Mouse (Mus musculus) adipose tissue, adult 10 weeks (tissue): ENCODE results near the gene Serpinb13. TPM values are rescaled to one million over a fixed set of nuclear protein-coding genes. Genes with fewer than 3 reads are reported as not detected.

ENCODE experiments used
- polyA plus RNA-seq: library from polyadenylated mRNA; stranded (reverse); fragments of 350-450 nt; fragmentation: Illumina TruSeq; extraction: RNeasy Lipid Tissue Mini Kit (QIAGEN cat#74804); gene quantifications from one replicate; pipeline ENCODE4 v1.2.3, GENCODE M21; 2014; ENCODE audit warnings: low read depth, low replicate concordance

The Serpinb13 gene
- polyA plus RNA-seq: not detected

DNA sequence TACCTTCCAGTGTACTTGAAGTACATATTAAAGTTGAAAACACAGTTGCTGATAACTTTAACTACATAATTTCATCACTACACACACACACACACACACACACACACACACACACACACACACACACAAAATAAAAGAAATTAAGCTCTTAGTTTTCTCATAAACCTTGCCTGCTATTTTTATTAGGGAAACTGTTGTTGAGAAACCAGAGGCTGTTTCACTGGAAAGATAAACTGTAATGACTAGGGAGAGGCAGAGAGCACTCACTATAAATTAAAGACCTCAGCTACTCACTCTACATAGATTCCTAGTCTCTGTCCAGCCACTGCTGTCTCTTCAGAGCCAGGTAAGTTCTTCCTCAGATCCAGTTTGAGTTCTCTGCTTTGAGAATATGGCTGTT lies at the start of gene Serpinb13:
Serpinb13 (plus strand) TSS at position 301 of the 400 bp plus-strand sequence.

DNA sequence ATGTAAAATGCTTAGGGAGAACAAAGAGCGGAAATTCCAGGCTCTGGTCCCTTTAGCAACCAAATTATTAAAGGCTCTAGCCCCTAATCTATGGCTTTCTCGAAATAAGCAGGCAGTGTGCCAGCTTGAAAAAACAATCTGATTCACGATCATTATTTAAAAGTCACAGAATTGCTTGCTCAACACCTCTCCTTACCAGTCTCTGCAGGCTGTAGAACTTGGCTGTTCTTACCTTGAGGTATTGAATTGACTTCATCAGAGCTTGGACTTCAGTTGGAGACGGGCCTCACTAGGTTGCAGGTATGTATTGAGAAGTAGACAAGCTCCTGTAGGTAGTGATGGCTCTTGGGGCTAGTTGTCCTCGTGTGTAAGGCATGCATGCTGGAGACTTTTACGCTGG lies 46.5 kb upstream of the Serpinb13 start, which contains the start of gene Serpinb12:
Serpinb12 (plus strand) TSS at position 185 of the 400 bp plus-strand sequence.

Other genes with a start within 250 kb of the Serpinb13 start
- gene Kdsr, start 221.3 kb upstream of the Serpinb13 start, polyA plus RNA-seq: 24.2 TPM
- 48.2 TPM for gene Vps4b, start 184.3 kb upstream of the Serpinb13 start, polyA plus RNA-seq
- 5.4 TPM for gene Serpinb5, start 119.8 kb upstream of the Serpinb13 start, polyA plus RNA-seq
- gene Serpinb12, start 46.5 kb upstream of the Serpinb13 start, polyA plus RNA-seq: 1.7 TPM
- not detected for gene Serpinb3a, start 71.3 kb downstream of the Serpinb13 start, polyA plus RNA-seq
- not detected for gene Serpinb3d, start 102.5 kb downstream of the Serpinb13 start, polyA plus RNA-seq